Mouse (Mus musculus) midbrain, postnatal 0 days (tissue): Measurements from ENCODE around the gene Pdia5. TPM values are rescaled to one million over a fixed set of nuclear protein-coding genes. Genes with fewer than 3 reads are reported as not detected.

ENCODE experiments used
- ATAC-seq: fragments of 200-750 bp; cut with Nextera tagmentation; 2 replicates; pipeline ENCODE4 v1.8.0; 2017; ENCODE audit warnings: moderate number of reproducible peaks, mild to moderate bottlenecking, moderate TSS enrichment, moderate library complexity; ENCODE audit not compliant: low FRiP score
- DNase-seq: peaks from one replicate; pipeline ENCODE4 v3.0.0-alpha.2; 2015; ENCODE audit warnings: low spot score
- H3K27ac ChIP-seq: fragments of 300-500 bp; sonication (generic); 2 replicates; pipeline ENCODE4 v1.5.1; 2014; ENCODE audit warnings: low read depth, mild to moderate bottlenecking, low read length, mixed read lengths
- H3K27me3 ChIP-seq: fragments of 300-500 bp; sonication (generic); 2 replicates; pipeline ENCODE4 v1.6.1; 2014; ENCODE audit warnings: low read length, control low read depth, mixed read lengths; ENCODE audit not compliant: insufficient read depth
- H3K36me3 ChIP-seq: fragments of 300-500 bp; sonication (generic); 2 replicates; pipeline ENCODE4 v1.6.1; 2014; ENCODE audit warnings: low read length, control low read depth, mixed read lengths; ENCODE audit not compliant: insufficient read depth
- H3K4me1 ChIP-seq: fragments of 300-500 bp; sonication (generic); 2 replicates; pipeline ENCODE4 v1.6.1; 2014; ENCODE audit warnings: mild to moderate bottlenecking, control low read depth, antibody characterized with exemption, low read length, mixed read lengths; ENCODE audit not compliant: insufficient read depth
- H3K4me2 ChIP-seq: fragments of 300-500 bp; sonication (generic); 2 replicates; pipeline ENCODE4 v1.6.1; 2014; ENCODE audit warnings: low read depth, mild to moderate bottlenecking, low read length, mixed read lengths; ENCODE audit not compliant: poor library complexity, severe bottlenecking
- H3K4me3 ChIP-seq: fragments of 300-500 bp; sonication (generic); 2 replicates; pipeline ENCODE4 v1.5.1; 2014; ENCODE audit warnings: low read depth, mild to moderate bottlenecking, low read length, moderate library complexity
- H3K9ac ChIP-seq: fragments of 300-500 bp; sonication (generic); replicated peaks from 2 replicates; pipeline ENCODE4 v1.6.1; 2014; ENCODE audit warnings: mild to moderate bottlenecking, low read length, moderate library complexity, mixed read lengths; ENCODE audit not compliant: poor library complexity, severe bottlenecking
- H3K9me3 ChIP-seq: fragments of 300-500 bp; sonication (generic); 2 replicates; pipeline ENCODE4 v1.6.1; 2016; ENCODE audit warnings: low read length, control low read depth
- CTCF ChIP-seq: IDR thresholded peaks from 2 replicates; pipeline ENCODE4 v1.5.1; 2016; ENCODE audit warnings: antibody characterized with exemption, mild to moderate bottlenecking
- WGBS: fragments of 180-500 bp; shearing (Covaris S2); extraction: QIAGEN DNeasy Blood & Tissue Kit; methylation state at CpG from one replicate; pipeline ENCODE4 v1.1.7; 2014; 5-methylcytosine and 5-hydroxymethylcytosine counted together
- polyA plus RNA-seq: library from polyadenylated mRNA; unstranded; fragments of >200 nt; fragmentation: Nextera tagmentation; extraction: Ambion mirVana; gene quantifications from 2 replicates; pipeline ENCODE4 v1.2.1, GENCODE M21; 2015
- total RNA-seq: library from RNA; depleted of rRNA; stranded (reverse); fragments of >200 nt; gene quantifications from 2 replicates; pipeline ENCODE4 v1.2.3, GENCODE M21; 2014

Pdia5 gene
- total and polyA plus RNA-seq, 2 experiments from 2014 or later: 4.3 to 8.0 TPM

DNA sequence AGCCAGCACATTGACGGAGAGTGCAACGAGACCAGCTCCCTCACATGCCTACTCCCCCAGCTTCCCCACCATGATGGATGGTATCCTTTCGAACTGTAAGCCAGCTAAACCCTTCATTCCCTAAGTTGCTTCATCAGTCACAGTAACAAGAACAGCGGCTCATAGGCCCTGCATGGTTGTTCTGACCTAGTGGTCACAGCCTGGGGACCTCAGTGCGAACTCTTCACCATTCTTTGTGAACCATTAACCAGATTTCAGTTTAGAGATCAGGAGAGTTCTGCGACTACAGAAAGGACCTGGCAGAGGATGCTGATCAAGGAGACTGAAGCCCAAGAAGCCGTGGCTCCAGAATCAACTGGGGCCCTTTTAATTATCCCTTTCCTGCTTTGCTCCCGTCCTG, 13.6 kb upstream of the Pdia5 start:
- H3K4me1 ChIP-seq: no peaks in the 10 kb centered on the region
- WGBS: 86% methylated on average over 8 of the region's 8 CpGs
- H3K27me3 ChIP-seq: no peaks in the 10 kb centered on the region
- no peak for ATAC-seq
- TF ChIP-seq CTCF: no peak
- no peak overlapping the region for H3K4me2 ChIP-seq
- no peaks in the 10 kb centered on the region for H3K9me3 ChIP-seq
- H3K9ac ChIP-seq: no peak overlapping the region
- no peak overlapping the region for H3K27ac ChIP-seq
- no peak for DNase-seq
- H3K4me3 ChIP-seq: no peak overlapping the region
- no peaks in the 10 kb centered on the region for H3K36me3 ChIP-seq

DNA sequence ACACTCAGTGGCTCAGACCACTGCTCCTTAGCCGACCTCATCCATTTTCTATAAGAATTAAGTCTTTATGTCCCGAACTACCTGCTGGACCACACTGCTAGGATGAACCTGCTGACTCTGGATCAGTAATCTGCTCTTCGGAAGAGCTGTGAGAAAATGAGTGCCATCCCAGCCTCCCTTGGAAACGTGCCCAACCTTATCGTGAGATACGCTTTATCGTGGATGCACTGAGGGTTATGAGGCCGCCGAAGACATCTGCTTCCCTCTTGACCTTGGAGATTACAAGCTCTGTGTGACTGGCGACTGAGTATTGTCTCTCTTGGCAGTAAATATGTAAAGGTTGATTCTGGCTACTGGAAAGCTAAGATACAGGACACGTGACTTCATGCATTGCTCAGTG, 11.8 kb upstream of the Pdia5 start:
- no peak overlapping the region for H3K27ac ChIP-seq
- no peaks in the 10 kb centered on the region for H3K4me1 ChIP-seq
- no peak overlapping the region for H3K9ac ChIP-seq
- WGBS: 86% methylated on average over 11 of the region's 11 CpGs
- H3K36me3 ChIP-seq: no peaks in the 10 kb centered on the region
- no peaks in the 10 kb centered on the region for H3K9me3 ChIP-seq
- ATAC-seq (no peak), DNase-seq (no peak)
- no peaks in the 10 kb centered on the region for H3K27me3 ChIP-seq
- no peak overlapping the region for H3K4me2 ChIP-seq
- TF ChIP-seq CTCF: no peak
- no peak overlapping the region for H3K4me3 ChIP-seq

DNA sequence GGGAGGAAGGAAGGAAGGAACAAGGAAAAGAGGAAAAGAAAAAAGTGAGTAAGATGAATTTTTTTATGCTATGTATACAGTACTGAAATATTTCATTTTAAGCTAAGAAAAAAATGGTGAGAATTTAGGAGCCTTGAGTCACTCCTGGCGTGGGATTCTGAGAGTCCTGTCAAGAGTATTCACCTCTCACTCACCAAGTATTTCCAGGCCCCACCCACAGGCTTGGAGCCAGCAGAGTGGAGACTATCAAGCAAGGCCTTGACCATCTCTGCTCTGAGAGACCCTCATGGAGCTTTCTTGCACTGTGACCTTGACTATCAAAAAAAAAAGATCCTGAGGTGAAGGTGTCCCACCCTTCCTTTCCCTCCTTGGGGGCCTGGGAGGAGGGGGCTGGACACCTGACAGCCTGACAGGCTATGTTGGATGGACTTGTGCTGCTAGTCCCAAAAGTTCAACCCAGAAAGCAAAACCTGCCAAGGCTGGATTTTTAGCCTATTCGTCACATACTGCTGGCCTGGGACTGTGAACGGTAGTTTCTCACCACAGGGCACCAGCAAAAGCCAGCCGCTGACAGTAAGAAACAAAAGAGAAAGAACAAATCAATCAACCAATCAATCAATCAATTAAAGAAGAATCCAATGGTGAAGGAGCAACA, 10.6 kb upstream of the Pdia5 start:
- no peaks in the 10 kb centered on the region for H3K9me3 ChIP-seq
- no peaks in the 10 kb centered on the region for H3K36me3 ChIP-seq
- no peaks in the 10 kb centered on the region for H3K4me1 ChIP-seq
- H3K9ac ChIP-seq: no peak overlapping the region
- no peak overlapping the region for H3K27ac ChIP-seq
- WGBS: 70% methylated on average over 4 of the region's 4 CpGs
- ATAC-seq (no peak), DNase-seq (no peak)
- H3K4me3 ChIP-seq: no peak overlapping the region
- H3K4me2 ChIP-seq: no peak overlapping the region
- TF ChIP-seq CTCF: no peak
- H3K27me3 ChIP-seq: no peaks in the 10 kb centered on the region

DNA sequence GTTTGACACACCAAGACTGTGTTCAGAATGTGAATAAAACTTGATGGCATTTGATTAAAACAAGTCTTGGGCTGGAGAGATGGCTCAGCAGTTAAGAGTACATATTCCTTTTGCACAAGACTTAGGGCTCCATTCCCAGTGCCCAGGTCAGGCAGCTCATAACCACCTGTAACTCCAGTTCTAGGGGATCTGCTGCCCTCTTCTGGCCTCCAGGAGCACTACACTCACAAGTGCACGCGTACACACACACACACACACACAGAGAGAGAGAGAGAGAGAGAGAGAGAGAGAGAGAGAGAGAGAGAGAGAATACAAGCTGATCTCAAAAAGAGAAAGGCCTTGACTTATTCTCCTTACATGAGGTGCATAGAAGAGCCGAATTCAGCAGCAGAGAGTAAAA, 9.7 kb upstream of the Pdia5 start:
- Histone ChIP-seq H3K4me2 (no peak overlapping the region), H3K4me1 (no peaks in the 10 kb centered on the region), H3K36me3 (no peaks in the 10 kb centered on the region), H3K27ac (no peak overlapping the region), H3K27me3 (no peaks in the 10 kb centered on the region), H3K9ac (no peak overlapping the region), H3K9me3 (no peaks in the 10 kb centered on the region), H3K4me3 (no peak overlapping the region)
- TF ChIP-seq CTCF: no peak
- 89% methylated on average over 3 of the region's 3 CpGs for WGBS
- no peak for DNase-seq
- no peak for ATAC-seq

DNA sequence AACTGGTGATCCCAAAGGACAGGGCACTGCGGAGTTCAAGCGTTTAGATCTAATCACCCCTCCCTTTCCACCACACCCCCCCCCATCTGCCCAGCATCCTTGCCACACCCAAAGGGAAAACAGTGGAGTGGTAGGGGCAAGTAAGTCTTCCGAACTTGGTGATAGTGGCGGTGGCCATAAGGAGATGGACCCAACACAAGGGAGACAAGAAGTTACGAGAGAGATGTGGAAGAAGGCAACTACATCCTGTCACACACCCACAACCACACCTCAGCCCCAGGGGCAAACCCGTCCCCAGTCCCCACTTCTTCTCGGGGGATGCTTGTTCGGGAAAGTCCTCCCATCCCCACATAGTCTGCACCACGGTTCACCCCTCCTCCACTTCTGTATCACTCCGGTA, 880 bp downstream of the Pdia5 start:
- H3K4me1 ChIP-seq: peaks cover 2% of the 10 kb centered on the region; the same call in 1 of the 2 replicates
- no peak overlapping the region for H3K27ac ChIP-seq
- no peak for DNase-seq
- H3K27me3 ChIP-seq: no peaks in the 10 kb centered on the region
- H3K36me3 ChIP-seq: no peaks in the 10 kb centered on the region
- H3K4me3 ChIP-seq: peak overlapping the region; percentile 76
- no peaks in the 10 kb centered on the region for H3K9me3 ChIP-seq
- no peak for TF ChIP-seq CTCF
- 11% methylated on average over 10 of the region's 10 CpGs for WGBS
- peak overlapping the region; percentile 93 for H3K4me2 ChIP-seq
- no peak overlapping the region for H3K9ac ChIP-seq
- ATAC-seq: no peak; the same call in 1 of the 2 replicates

DNA sequence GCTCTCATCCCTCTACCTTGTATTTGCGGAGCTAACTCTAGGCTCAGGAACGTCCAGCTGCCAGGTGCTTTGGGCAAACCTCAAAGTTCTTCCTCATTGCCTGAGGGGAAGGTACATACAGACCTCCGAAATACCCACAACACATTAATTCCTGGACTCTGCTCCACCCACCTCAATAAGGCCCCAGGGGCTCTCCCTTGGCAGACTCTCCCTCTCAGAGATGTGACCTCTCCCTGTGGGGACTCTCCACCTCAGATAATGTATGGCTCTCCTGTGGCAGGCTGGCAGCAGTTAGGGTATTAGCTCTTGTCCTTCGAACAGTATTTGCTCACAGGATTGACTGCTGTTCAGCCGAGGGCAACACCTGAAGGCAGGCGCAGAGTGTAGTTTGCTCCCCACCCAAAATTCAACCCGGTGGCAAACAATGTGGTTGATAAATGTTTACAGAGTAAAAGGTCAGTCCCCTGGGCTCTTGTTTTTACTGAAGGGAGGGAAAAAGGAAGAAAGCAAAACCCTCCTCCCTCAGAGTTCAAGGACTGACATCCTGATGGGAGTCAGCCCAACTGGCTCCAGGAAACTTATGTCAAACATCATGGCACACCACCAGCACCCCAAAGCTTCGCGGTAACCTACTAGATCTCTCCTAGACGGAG, 1.5 kb downstream of the Pdia5 start:
- peak overlapping the region; percentile 76; the same call in 1 of the 2 replicates for H3K4me3 ChIP-seq
- H3K4me1 ChIP-seq: peaks cover 2% of the 10 kb centered on the region; the same call in 1 of the 2 replicates
- no peak overlapping the region for H3K9ac ChIP-seq
- no peak overlapping the region for H3K27ac ChIP-seq
- no peaks in the 10 kb centered on the region for H3K9me3 ChIP-seq
- 63% methylated on average over 10 of the region's 10 CpGs for WGBS
- H3K4me2 ChIP-seq: peak overlapping the region; percentile 93
- no peaks in the 10 kb centered on the region for H3K36me3 ChIP-seq
- no peaks in the 10 kb centered on the region for H3K27me3 ChIP-seq
- no peak for TF ChIP-seq CTCF
- no peak for ATAC-seq
- no peak for DNase-seq
